Mouse (Mus musculus) cerebellum, postnatal 36 days (tissue): ENCODE results near the gene Trim28.
A peak's percentile ranks its signal among the peaks of the same experiment; 100 is the strongest.
"Not testable (repeated sequence)": the region's sequence is repeated elsewhere in the genome, so short reads cannot be mapped to it uniquely, and the experiment has no call there.

ENCODE experiments used
- DNase-seq, 2 experiments: peaks; one replicate each; pipeline ENCODE4 v3.0.0; 2021 to 2022; ENCODE audit warnings: mixed read lengths in 2 of 2

Gene Trim28

GRCm38 (mm10) chr7:13034148-13034977, 35.4 kb downstream of the Trim28 start, which contains the start of gene Chmp2a:
TSS of gene Chmp2a (minus strand) at chr7:13034807.
- peak; percentile 98 for DNase-seq

- DNase-seq = peak in 1 of 2 experiments; percentile 36
Observed at GRCm38 (mm10) chr7:13035211-13035855, 36.4 kb downstream of the Trim28 start.

- DNase-seq = no peak
Observed at GRCm38 (mm10) chr7:13036806-13037205, 37.9 kb downstream of the Trim28 start.

- no peak for DNase-seq
Observed at GRCm38 (mm10) chr7:13037366-13037765, 38.5 kb downstream of the Trim28 start.

- DNase-seq = peak; percentile 99 to 100
Observed at GRCm38 (mm10) chr7:13037901-13038555, 39.1 kb downstream of the Trim28 start, which contains the start of gene Ube2m. TSS of gene Ube2m (minus strand) at chr7:13038275.

- DNase-seq = no peak
Observed at GRCm38 (mm10) chr7:13038621-13039169, 39.8 kb downstream of the Trim28 start.

- no peak for DNase-seq
Observed at GRCm38 (mm10) chr7:13039181-13039580, 40.3 kb downstream of the Trim28 start.

GRCm38 (mm10) chr7:13041256-13041655, 42.3 kb downstream of the Trim28 start:
- no peak for DNase-seq

- no peak for DNase-seq
Observed at GRCm38 (mm10) chr7:13042511-13042910, 43.6 kb downstream of the Trim28 start.

- no peak for DNase-seq
Observed at GRCm38 (mm10) chr7:13043120-13043444, 44.2 kb downstream of the Trim28 start.

GRCm38 (mm10) chr7:13043445-13044253, 44.7 kb downstream of the Trim28 start:
- peak; percentile 77 to 80 for DNase-seq

GRCm38 (mm10) chr7:13044254-13044625, 45.3 kb downstream of the Trim28 start:
- no peak for DNase-seq

GRCm38 (mm10) chr7:13046084-13046483, 47.2 kb downstream of the Trim28 start:
- DNase-seq = peak; percentile 49 to 69

- no peak for DNase-seq
Observed at GRCm38 (mm10) chr7:13053001-13053400, 54.1 kb downstream of the Trim28 start.

- no peak for DNase-seq
Observed at GRCm38 (mm10) chr7:13053501-13053900, 54.6 kb downstream of the Trim28 start.

GRCm38 (mm10) chr7:13053961-13054286, 55.0 kb downstream of the Trim28 start:
- no peak for DNase-seq

GRCm38 (mm10) chr7:13054287-13055010, 55.5 kb downstream of the Trim28 start, which contains the start of gene Mzf1:
TSS of gene Mzf1 (minus strand) at chr7:13054764.
- peak; percentile 95 for DNase-seq

- DNase-seq = no peak
Observed at GRCm38 (mm10) chr7:13056913-13057700, 58.2 kb downstream of the Trim28 start.

- DNase-seq = no peak
Observed at GRCm38 (mm10) chr7:13059536-13059935, 60.6 kb downstream of the Trim28 start.

GRCm38 (mm10) chr7:13063399-13063798, 64.5 kb downstream of the Trim28 start:
- not testable (repeated sequence) for DNase-seq

GRCm38 (mm10) chr7:13072293-13072692, 73.4 kb downstream of the Trim28 start:
- no peak for DNase-seq
